Mouse (Mus musculus): ENCODE results near the gene Tuba4a. TPM values are rescaled to one million over a fixed set of nuclear protein-coding genes. Genes with fewer than 3 reads are reported as not detected.

Gene Tuba4a
- polyA plus RNA-seq (2014; fragmentation: Illumina TruSeq; extraction: RNeasy Lipid Tissue Mini Kit (QIAGEN cat#74804); ENCODE audit: low read depth, low replicate concordance): 6.2 TPM

GRCm38 (mm10) chr1:75219531-75219930, at the start of gene Tuba4a:
Gene Tuba4a, minus strand, starts transcription at chr1:75219865.

GRCm38 (mm10) chr1:75264091-75264880, 44.6 kb upstream of the Tuba4a start, which contains the start of gene Ptprn:
Gene Ptprn, minus strand, starts transcription at chr1:75264502.

GRCm38 (mm10) chr1:75236117-75237050, 16.7 kb upstream of the Tuba4a start, which contains the start of gene Dnajb2:
Gene Dnajb2, plus strand, starts transcription at chr1:75236406.

GRCm38 (mm10) chr1:75231664-75232152, 12.0 kb upstream of the Tuba4a start, which contains the start of gene A630095N17Rik:
Gene A630095N17Rik, minus strand, starts transcription at chr1:75232102.

GRCm38 (mm10) chr1:75210136-75211087, 9.3 kb downstream of the Tuba4a start, which contains the start of the genes Glb1l and Stk16:
Gene Glb1l, minus strand, starts transcription at chr1:75210813.
Gene Stk16, plus strand, starts transcription at chr1:75210838.

GRCm38 (mm10) chr1:75191622-75192402, 27.9 kb downstream of the Tuba4a start, which contains the start of the genes Ankzf1 and Atg9a:
Gene Ankzf1, plus strand, starts transcription at chr1:75192151.
Gene Atg9a, minus strand, starts transcription at chr1:75192196.

GRCm38 (mm10) chr1:75180105-75180590, 39.5 kb downstream of the Tuba4a start, which contains the start of gene Abcb6:
Gene Abcb6, minus strand, starts transcription at chr1:75180392.

GRCm38 (mm10) chr1:75168472-75169464, 50.9 kb downstream of the Tuba4a start, which contains the start of gene Zfand2b:
Gene Zfand2b, plus strand, starts transcription at chr1:75168646.

Other genes starting within 250 kb of the Tuba4a start
- 1.6 TPM for gene Nhej1, start 94.7 kb downstream of the Tuba4a start, polyA plus RNA-seq (2014; fragmentation: Illumina TruSeq; extraction: RNeasy Lipid Tissue Mini Kit (QIAGEN cat#74804); ENCODE audit: low read depth, low replicate concordance)
- gene Slc23a3, start 86.0 kb downstream of the Tuba4a start, polyA plus RNA-seq (2014; fragmentation: Illumina TruSeq; extraction: RNeasy Lipid Tissue Mini Kit (QIAGEN cat#74804); ENCODE audit: low read depth, low replicate concordance): not detected
- gene Cnppd1, start 77.2 kb downstream of the Tuba4a start, polyA plus RNA-seq (2014; fragmentation: Illumina TruSeq; extraction: RNeasy Lipid Tissue Mini Kit (QIAGEN cat#74804); ENCODE audit: low read depth, low replicate concordance): 7.9 TPM
- 10.9 TPM for gene Retreg2, start 77.1 kb downstream of the Tuba4a start, polyA plus RNA-seq (2014; fragmentation: Illumina TruSeq; extraction: RNeasy Lipid Tissue Mini Kit (QIAGEN cat#74804); ENCODE audit: low read depth, low replicate concordance)
- not detected for gene Zfand2b, start 51.2 kb downstream of the Tuba4a start, polyA plus RNA-seq (2014; fragmentation: Illumina TruSeq; extraction: RNeasy Lipid Tissue Mini Kit (QIAGEN cat#74804); ENCODE audit: low read depth, low replicate concordance)
- gene Abcb6, start 39.5 kb downstream of the Tuba4a start, polyA plus RNA-seq (2014; fragmentation: Illumina TruSeq; extraction: RNeasy Lipid Tissue Mini Kit (QIAGEN cat#74804); ENCODE audit: low read depth, low replicate concordance): 5.2 TPM
- 8.9 TPM for gene Ankzf1, start 27.7 kb downstream of the Tuba4a start, polyA plus RNA-seq (2014; fragmentation: Illumina TruSeq; extraction: RNeasy Lipid Tissue Mini Kit (QIAGEN cat#74804); ENCODE audit: low read depth, low replicate concordance)
- gene Atg9a, start 27.7 kb downstream of the Tuba4a start, polyA plus RNA-seq (2014; fragmentation: Illumina TruSeq; extraction: RNeasy Lipid Tissue Mini Kit (QIAGEN cat#74804); ENCODE audit: low read depth, low replicate concordance): 9.6 TPM
- gene Glb1l, start 9.1 kb downstream of the Tuba4a start, polyA plus RNA-seq (2014; fragmentation: Illumina TruSeq; extraction: RNeasy Lipid Tissue Mini Kit (QIAGEN cat#74804); ENCODE audit: low read depth, low replicate concordance): 18.0 TPM
- 14.7 TPM for gene Stk16, start 9.0 kb downstream of the Tuba4a start, polyA plus RNA-seq (2014; fragmentation: Illumina TruSeq; extraction: RNeasy Lipid Tissue Mini Kit (QIAGEN cat#74804); ENCODE audit: low read depth, low replicate concordance)
- gene A630095N17Rik, start 12.2 kb upstream of the Tuba4a start, polyA plus RNA-seq (2014; fragmentation: Illumina TruSeq; extraction: RNeasy Lipid Tissue Mini Kit (QIAGEN cat#74804); ENCODE audit: low read depth, low replicate concordance): not detected
- gene Dnajb2, start 16.5 kb upstream of the Tuba4a start, polyA plus RNA-seq (2014; fragmentation: Illumina TruSeq; extraction: RNeasy Lipid Tissue Mini Kit (QIAGEN cat#74804); ENCODE audit: low read depth, low replicate concordance): 23.0 TPM
- 3.9 TPM for gene Ptprn, start 44.6 kb upstream of the Tuba4a start, polyA plus RNA-seq (2014; fragmentation: Illumina TruSeq; extraction: RNeasy Lipid Tissue Mini Kit (QIAGEN cat#74804); ENCODE audit: low read depth, low replicate concordance)
- 76.9 TPM for gene Resp18, start 58.5 kb upstream of the Tuba4a start, polyA plus RNA-seq (2014; fragmentation: Illumina TruSeq; extraction: RNeasy Lipid Tissue Mini Kit (QIAGEN cat#74804); ENCODE audit: low read depth, low replicate concordance)
- gene Dnpep, start 98.1 kb upstream of the Tuba4a start, polyA plus RNA-seq (2014; fragmentation: Illumina TruSeq; extraction: RNeasy Lipid Tissue Mini Kit (QIAGEN cat#74804); ENCODE audit: low read depth, low replicate concordance): 2.2 TPM
- gene Des, start 140.5 kb upstream of the Tuba4a start, polyA plus RNA-seq (2014; fragmentation: Illumina TruSeq; extraction: RNeasy Lipid Tissue Mini Kit (QIAGEN cat#74804); ENCODE audit: low read depth, low replicate concordance): 1.2 TPM
- 1.0 TPM for gene Speg, start 155.4 kb upstream of the Tuba4a start, polyA plus RNA-seq (2014; fragmentation: Illumina TruSeq; extraction: RNeasy Lipid Tissue Mini Kit (QIAGEN cat#74804); ENCODE audit: low read depth, low replicate concordance)
- 6.8 TPM for gene Gmppa, start 216.1 kb upstream of the Tuba4a start, polyA plus RNA-seq (2014; fragmentation: Illumina TruSeq; extraction: RNeasy Lipid Tissue Mini Kit (QIAGEN cat#74804); ENCODE audit: low read depth, low replicate concordance)
- gene Asic4, start 230.6 kb upstream of the Tuba4a start, polyA plus RNA-seq (2014; fragmentation: Illumina TruSeq; extraction: RNeasy Lipid Tissue Mini Kit (QIAGEN cat#74804); ENCODE audit: low read depth, low replicate concordance): 0.29 TPM